Mouse (Mus musculus): Measurements from ENCODE around the gene Dnmt3c. TPM values are rescaled to one million over a fixed set of nuclear protein-coding genes. Genes with fewer than 3 reads are reported as not detected.

Gene Dnmt3c
- polyA plus RNA-seq, 1 experiment from 2014 or later: not detected

DNA sequence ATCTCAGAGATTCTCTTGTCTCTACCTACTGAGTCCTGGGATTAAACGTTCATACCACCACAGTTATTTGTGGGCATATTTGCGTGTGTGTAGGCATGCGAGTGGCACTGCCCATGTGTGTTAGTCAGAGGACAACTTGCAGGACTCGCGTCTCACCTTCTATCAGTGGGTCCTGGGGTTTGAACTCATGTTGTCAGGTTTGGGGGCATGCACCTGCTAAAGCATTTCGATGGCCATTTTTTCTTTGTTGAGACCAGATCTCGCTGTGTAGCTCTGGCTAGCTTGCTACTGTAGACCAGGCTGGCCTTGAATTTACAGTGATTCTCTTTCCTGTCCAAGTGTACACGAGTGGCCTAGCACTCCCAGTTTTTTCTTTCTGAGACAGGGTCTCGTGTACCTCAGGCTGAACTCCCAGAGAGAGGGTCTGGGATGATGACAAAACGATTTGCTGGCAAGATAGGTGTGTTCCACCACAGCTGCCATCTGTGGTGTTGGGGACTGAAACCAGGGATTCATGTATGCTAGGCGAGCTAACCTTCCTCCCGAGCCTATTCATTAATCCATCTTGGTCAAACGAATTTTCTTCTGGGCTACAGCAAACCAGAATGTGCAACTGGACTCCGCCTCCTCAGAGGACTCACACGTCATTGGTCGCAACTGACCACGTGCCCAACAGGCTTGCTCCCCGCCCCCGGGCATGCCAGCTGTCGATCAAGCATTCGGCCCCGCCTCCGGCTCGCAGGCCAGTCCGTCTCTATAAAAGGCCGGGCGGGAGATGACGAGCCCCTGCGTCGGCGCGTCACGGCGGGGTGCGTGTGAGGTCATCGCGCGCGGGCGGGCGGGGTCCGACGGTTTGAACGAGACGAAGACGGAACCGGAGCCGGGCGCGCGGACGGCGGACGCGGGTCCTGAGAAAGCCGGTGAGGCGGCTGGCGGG is 44.3 kb downstream of the Dnmt3c start, which contains the start of gene Mapre1:
Gene Mapre1, plus strand, starts transcription at position 775 of the 937 bp plus-strand sequence.
- Histone ChIP-seq H3K9me3 (ENCODE audit: control insufficient read depth, low read length) (no peaks in the 10 kb centered on the region), H3K4me1 (replicated peaks; ENCODE audit: control insufficient read depth, insufficient read depth, low read length) (peaks cover 28% of the 10 kb centered on the region), H3K4me3 (replicated peaks; ENCODE audit: low read length) (peak within 1 kb of the TSS; percentile 86), H3K4me2 (ENCODE audit: low read length) (peak within 1 kb of the TSS; percentile 74), H3K27ac (ENCODE audit: low read length) (peak within 1 kb of the TSS; percentile 95), H3K36me3 (ENCODE audit: control insufficient read depth, insufficient read depth) (no peaks in the 10 kb centered on the region), H3K9ac (replicated peaks; ENCODE audit: low read depth, low read length) (peak within 1 kb of the TSS; percentile 76), H3K27me3 (replicated peaks; ENCODE audit: control insufficient read depth, insufficient read depth, low read length) (no peaks in the 10 kb centered on the region)
- 11% methylated on average over 58 of the region's 58 CpGs for WGBS
- peak; percentile 97 for ATAC-seq

DNA sequence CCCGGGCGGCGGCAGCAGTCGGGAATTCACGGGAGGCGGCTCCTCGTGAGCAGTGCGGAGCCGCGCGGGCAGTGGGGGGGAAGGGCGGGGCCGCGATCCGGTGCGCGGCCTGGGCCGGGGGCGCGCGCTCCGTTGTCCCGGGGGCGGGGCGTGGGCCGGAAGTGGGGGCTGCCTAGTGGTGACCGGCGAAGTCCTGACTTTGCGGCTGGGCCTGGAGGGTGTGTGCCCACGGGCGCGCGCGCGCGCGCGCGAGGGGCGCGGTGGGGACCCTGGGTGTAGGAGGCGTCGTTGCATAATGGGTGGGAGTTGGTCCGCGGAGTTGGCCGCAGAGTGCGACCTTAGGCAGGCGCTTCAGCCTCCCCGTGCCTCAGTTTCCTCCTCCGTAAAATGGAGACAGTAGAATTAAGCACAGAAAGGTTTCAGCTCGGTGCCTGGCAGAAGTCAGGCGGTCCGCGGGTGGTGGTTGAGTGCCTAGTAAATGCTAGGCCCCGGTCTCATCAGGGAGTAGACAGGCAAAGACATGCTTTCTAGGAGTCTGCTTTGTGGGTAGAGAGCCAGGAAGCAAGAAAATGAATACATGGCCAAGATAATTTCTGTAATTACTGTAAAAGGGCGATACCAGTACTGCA is 45.1 kb downstream of the Dnmt3c start:
- under 1% methylated on average over 52 of the region's 56 CpGs for WGBS
- Histone ChIP-seq H3K4me3 (replicated peaks; ENCODE audit: low read length) (peak overlapping the region; percentile 86), H3K27ac (ENCODE audit: low read length) (peak overlapping the region; percentile 95), H3K4me2 (ENCODE audit: low read length) (peak overlapping the region; percentile 64), H3K9ac (replicated peaks; ENCODE audit: low read depth, low read length) (peak overlapping the region; percentile 76), H3K9me3 (ENCODE audit: control insufficient read depth, low read length) (no peaks in the 10 kb centered on the region), H3K27me3 (replicated peaks; ENCODE audit: control insufficient read depth, insufficient read depth, low read length) (no peaks in the 10 kb centered on the region), H3K36me3 (ENCODE audit: control insufficient read depth, insufficient read depth) (no peaks in the 10 kb centered on the region), H3K4me1 (replicated peaks; ENCODE audit: control insufficient read depth, insufficient read depth, low read length) (peaks cover 28% of the 10 kb centered on the region)
- peak; percentile 81 for ATAC-seq

DNA sequence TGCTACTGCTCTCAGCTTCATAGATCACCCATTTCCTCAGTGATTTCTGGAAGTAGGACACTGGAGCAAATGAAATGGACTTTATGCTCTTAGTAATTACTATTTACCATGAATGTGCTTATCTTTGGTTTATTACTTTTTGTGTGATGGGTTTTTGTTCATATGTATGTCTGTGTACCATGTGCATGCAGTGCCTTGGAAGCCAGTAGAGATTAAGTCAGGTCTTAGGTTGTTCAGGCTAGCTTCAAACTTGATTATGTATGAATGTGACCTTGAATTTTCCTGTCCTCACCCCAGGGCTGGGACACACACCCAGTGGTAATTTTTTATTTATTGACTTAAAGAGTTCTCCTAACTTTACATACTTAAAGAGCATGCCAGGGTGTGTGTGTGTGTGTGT is 51.5 kb downstream of the Dnmt3c start:
- Histone ChIP-seq H3K4me3 (replicated peaks; ENCODE audit: low read length) (no peak overlapping the region), H3K4me1 (replicated peaks; ENCODE audit: control insufficient read depth, insufficient read depth, low read length) (peaks cover 14% of the 10 kb centered on the region), H3K36me3 (ENCODE audit: control insufficient read depth, insufficient read depth) (peaks cover 4% of the 10 kb centered on the region; the same call in 1 of the 2 replicates), H3K27me3 (replicated peaks; ENCODE audit: control insufficient read depth, insufficient read depth, low read length) (no peaks in the 10 kb centered on the region), H3K9ac (replicated peaks; ENCODE audit: low read depth, low read length) (no peak overlapping the region), H3K4me2 (ENCODE audit: low read length) (no peak overlapping the region), H3K27ac (ENCODE audit: low read length) (no peak overlapping the region), H3K9me3 (ENCODE audit: control insufficient read depth, low read length) (no peaks in the 10 kb centered on the region)
- no peak for ATAC-seq

DNA sequence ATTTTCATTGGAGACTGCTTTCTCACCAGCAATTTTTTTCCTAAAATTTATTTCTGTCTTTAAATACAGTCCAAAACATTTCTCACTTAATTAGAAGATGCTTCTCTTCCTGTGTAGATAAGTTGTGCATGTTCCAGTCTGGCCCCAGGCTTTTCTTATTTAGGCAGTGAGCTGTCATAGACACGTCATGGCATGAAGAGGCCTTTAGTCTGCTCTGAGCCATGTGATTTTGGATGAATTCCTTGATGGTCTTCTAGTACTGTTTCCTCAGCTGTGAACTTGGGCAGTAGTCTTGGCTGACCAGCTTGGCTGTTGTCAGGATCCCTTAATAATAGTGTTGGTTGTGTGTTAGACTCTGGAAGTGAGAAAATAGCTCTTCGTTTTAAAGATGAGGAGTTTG is 53.9 kb downstream of the Dnmt3c start:
- Histone ChIP-seq H3K4me3 (replicated peaks; ENCODE audit: low read length) (no peak overlapping the region), H3K27ac (ENCODE audit: low read length) (no peak overlapping the region), H3K9ac (replicated peaks; ENCODE audit: low read depth, low read length) (no peak overlapping the region), H3K4me2 (ENCODE audit: low read length) (no peak overlapping the region), H3K36me3 (ENCODE audit: control insufficient read depth, insufficient read depth) (peaks cover 6% of the 10 kb centered on the region; the same call in 1 of the 2 replicates), H3K4me1 (replicated peaks; ENCODE audit: control insufficient read depth, insufficient read depth, low read length) (0 out of 2 replicates have a peak, but pooled peaks cover 1% of the 10 kb centered on the region), H3K9me3 (ENCODE audit: control insufficient read depth, low read length) (no peaks in the 10 kb centered on the region), H3K27me3 (replicated peaks; ENCODE audit: control insufficient read depth, insufficient read depth, low read length) (no peaks in the 10 kb centered on the region)
- WGBS: 88% methylated on average over 2 of the region's 2 CpGs
- no peak for ATAC-seq

DNA sequence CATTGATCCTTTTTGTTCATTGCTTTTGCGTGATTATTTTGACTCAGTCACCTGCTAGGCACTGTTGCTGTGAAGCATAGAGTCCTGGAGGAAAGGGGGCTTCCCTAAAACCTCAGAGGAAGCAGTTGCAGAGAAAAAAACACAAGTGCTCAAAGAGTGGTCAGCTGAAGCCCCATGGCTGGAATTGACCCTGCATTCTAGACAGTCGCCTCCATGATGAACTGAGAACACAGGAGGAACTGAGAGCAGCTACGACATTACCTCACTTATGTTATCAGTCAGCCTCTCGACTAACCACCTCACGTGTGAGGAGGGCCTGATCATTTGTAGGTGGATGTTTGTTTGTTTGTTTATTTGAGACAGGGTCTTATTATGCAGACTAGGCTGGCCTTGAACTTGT is 65.7 kb downstream of the Dnmt3c start:
- WGBS: 93% methylated on average over 5 of the region's 5 CpGs
- H3K4me2 ChIP-seq (ENCODE audit: low read length): no peak overlapping the region
- no peak overlapping the region for H3K9ac ChIP-seq (replicated peaks; ENCODE audit: low read depth, low read length)
- no peaks in the 10 kb centered on the region for H3K9me3 ChIP-seq (ENCODE audit: control insufficient read depth, low read length)
- H3K4me3 ChIP-seq (replicated peaks; ENCODE audit: low read length): no peak overlapping the region
- ATAC-seq: no peak
- no peaks in the 10 kb centered on the region for H3K4me1 ChIP-seq (replicated peaks; ENCODE audit: control insufficient read depth, insufficient read depth, low read length)
- H3K36me3 ChIP-seq (ENCODE audit: control insufficient read depth, insufficient read depth): peaks cover 40% of the 10 kb centered on the region
- H3K27ac ChIP-seq (ENCODE audit: low read length): no peak overlapping the region
- H3K27me3 ChIP-seq (replicated peaks; ENCODE audit: control insufficient read depth, insufficient read depth, low read length): no peaks in the 10 kb centered on the region

DNA sequence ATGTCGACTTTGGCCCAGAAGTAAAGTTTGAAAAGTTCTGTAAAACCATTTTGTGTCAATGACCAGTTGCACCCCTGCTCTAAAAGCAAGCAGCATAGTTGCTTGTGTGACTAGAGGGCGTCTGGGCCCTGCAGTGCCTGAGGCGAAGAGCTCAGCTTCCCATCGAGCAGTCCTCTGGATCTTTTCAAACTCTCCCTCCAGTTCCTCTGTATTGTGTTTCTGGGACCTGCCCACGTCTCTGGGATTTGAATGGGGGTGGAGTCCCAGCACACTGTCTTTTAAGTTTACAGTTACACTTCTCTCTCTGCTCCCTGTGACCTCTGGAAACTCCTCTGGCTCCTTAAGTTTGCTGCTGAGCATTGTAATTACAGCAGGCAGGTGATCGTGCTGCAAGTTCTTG is 71.0 kb downstream of the Dnmt3c start:
- H3K36me3 ChIP-seq (ENCODE audit: control insufficient read depth, insufficient read depth): peaks cover 15% of the 10 kb centered on the region
- WGBS: 47% methylated on average over 6 of the region's 6 CpGs

DNA sequence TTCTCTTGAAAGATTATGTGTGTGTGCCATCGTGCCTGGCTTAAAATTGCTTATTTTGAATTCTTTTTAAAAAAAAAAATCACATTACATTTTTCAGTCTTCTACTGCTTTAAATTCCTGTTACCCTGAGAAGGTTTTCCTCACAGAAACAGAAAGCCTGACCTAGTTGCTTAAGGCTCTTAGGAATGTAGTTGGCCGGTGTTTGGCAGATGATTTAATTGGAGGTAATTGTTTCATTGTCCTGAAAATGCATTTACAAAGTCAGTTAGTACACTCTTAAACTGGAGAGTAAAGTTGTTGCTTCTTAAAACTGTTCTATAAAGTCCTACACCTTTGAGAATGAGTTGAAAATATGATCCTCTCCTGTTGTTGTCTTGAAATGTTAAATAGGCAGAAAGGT is 72.4 kb downstream of the Dnmt3c start:
- no peak for ATAC-seq
- Histone ChIP-seq H3K27ac (ENCODE audit: low read length) (no peak overlapping the region), H3K9ac (replicated peaks; ENCODE audit: low read depth, low read length) (no peak overlapping the region), H3K27me3 (replicated peaks; ENCODE audit: control insufficient read depth, insufficient read depth, low read length) (no peaks in the 10 kb centered on the region), H3K4me2 (ENCODE audit: low read length) (no peak overlapping the region), H3K36me3 (ENCODE audit: control insufficient read depth, insufficient read depth) (peaks cover 15% of the 10 kb centered on the region), H3K9me3 (ENCODE audit: control insufficient read depth, low read length) (peaks cover 2% of the 10 kb centered on the region), H3K4me3 (replicated peaks; ENCODE audit: low read length) (no peak overlapping the region), H3K4me1 (replicated peaks; ENCODE audit: control insufficient read depth, insufficient read depth, low read length) (no peaks in the 10 kb centered on the region)
- 66% methylated on average over 2 of the region's 2 CpGs for WGBS

More for the DNA sequence above, 71.0 kb downstream of the Dnmt3c start:
- no peaks in the 10 kb centered on the region for H3K9me3 ChIP-seq (ENCODE audit: control insufficient read depth, low read length)
- H3K4me3 ChIP-seq (replicated peaks; ENCODE audit: low read length): no peak overlapping the region
- H3K27me3 ChIP-seq (replicated peaks; ENCODE audit: control insufficient read depth, insufficient read depth, low read length): no peaks in the 10 kb centered on the region
- ATAC-seq: no peak
- H3K4me2 ChIP-seq (ENCODE audit: low read length): no peak overlapping the region
- no peaks in the 10 kb centered on the region for H3K4me1 ChIP-seq (replicated peaks; ENCODE audit: control insufficient read depth, insufficient read depth, low read length)
- H3K9ac ChIP-seq (replicated peaks; ENCODE audit: low read depth, low read length): no peak overlapping the region
- no peak overlapping the region for H3K27ac ChIP-seq (ENCODE audit: low read length)

DNA sequence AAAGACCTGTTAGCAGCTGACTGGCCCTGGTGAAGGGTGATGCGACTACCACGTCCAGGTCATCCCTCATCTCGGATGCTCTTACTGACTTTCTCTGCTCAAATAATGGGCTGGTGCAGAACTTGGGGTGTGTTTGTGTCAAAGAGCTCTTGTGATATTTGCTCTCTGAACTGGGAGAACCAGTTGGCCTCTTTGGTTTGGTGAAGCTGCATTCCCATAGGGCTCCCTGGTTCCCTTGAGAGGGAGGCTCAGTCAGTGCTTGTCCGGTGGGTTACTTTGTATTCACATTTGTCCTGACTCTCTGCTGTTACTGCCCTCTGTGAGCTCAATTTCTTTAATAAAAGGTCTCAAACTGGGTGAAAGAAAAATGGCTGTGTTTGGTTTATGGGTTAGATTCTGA is 76.5 kb downstream of the Dnmt3c start:
- Histone ChIP-seq H3K9ac (replicated peaks; ENCODE audit: low read depth, low read length) (no peak overlapping the region), H3K4me1 (replicated peaks; ENCODE audit: control insufficient read depth, insufficient read depth, low read length) (no peaks in the 10 kb centered on the region), H3K36me3 (ENCODE audit: control insufficient read depth, insufficient read depth) (peaks cover 10% of the 10 kb centered on the region), H3K4me3 (replicated peaks; ENCODE audit: low read length) (no peak overlapping the region), H3K9me3 (ENCODE audit: control insufficient read depth, low read length) (peaks cover 6% of the 10 kb centered on the region), H3K4me2 (ENCODE audit: low read length) (no peak overlapping the region), H3K27ac (ENCODE audit: low read length) (no peak overlapping the region), H3K27me3 (replicated peaks; ENCODE audit: control insufficient read depth, insufficient read depth, low read length) (no peaks in the 10 kb centered on the region)
- WGBS: 95% methylated on average over 4 of the region's 4 CpGs
- no peak for ATAC-seq

DNA sequence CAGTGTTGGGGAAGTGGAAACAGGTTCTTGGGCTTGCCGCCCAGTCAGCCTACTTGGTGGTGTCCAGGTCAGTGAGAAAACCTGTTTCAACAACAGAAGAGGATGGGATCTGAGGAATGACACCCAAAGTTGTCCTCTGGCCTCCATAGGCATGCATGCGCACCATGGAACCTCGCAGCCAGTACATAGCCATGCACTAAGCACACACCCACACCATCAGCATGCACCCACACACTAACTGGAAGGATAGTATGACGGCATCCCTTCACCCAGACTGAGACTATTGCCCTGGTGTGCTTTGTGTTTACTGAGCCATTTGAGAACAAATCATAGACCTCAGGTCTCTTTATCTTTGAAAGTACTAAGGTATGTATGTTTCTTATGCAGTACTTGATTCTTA is 79.0 kb downstream of the Dnmt3c start:
- ATAC-seq: no peak
- Histone ChIP-seq H3K4me3 (replicated peaks; ENCODE audit: low read length) (no peak overlapping the region), H3K27ac (ENCODE audit: low read length) (no peak overlapping the region), H3K9ac (replicated peaks; ENCODE audit: low read depth, low read length) (no peak overlapping the region), H3K4me1 (replicated peaks; ENCODE audit: control insufficient read depth, insufficient read depth, low read length) (peaks cover 4% of the 10 kb centered on the region), H3K36me3 (ENCODE audit: control insufficient read depth, insufficient read depth) (peaks cover 10% of the 10 kb centered on the region), H3K9me3 (ENCODE audit: control insufficient read depth, low read length) (peaks cover 6% of the 10 kb centered on the region), H3K4me2 (ENCODE audit: low read length) (no peak overlapping the region), H3K27me3 (replicated peaks; ENCODE audit: control insufficient read depth, insufficient read depth, low read length) (no peaks in the 10 kb centered on the region)
- WGBS: 94% methylated on average over 4 of the region's 4 CpGs
